Mouse (Mus musculus) thymus, postnatal 4 days (tissue): ENCODE data around the gene Ptgr1.

Experiments used
- DNase-seq: peaks from one replicate; pipeline ENCODE4 v3.0.0; 2021

Gene Ptgr1

GRCm38 (mm10) chr4:58986540-58987190 lies at the start of gene Ptgr1:
Gene Ptgr1 (minus strand): TSS chr4:58987119.
- peak; percentile 94 for DNase-seq

DNA sequence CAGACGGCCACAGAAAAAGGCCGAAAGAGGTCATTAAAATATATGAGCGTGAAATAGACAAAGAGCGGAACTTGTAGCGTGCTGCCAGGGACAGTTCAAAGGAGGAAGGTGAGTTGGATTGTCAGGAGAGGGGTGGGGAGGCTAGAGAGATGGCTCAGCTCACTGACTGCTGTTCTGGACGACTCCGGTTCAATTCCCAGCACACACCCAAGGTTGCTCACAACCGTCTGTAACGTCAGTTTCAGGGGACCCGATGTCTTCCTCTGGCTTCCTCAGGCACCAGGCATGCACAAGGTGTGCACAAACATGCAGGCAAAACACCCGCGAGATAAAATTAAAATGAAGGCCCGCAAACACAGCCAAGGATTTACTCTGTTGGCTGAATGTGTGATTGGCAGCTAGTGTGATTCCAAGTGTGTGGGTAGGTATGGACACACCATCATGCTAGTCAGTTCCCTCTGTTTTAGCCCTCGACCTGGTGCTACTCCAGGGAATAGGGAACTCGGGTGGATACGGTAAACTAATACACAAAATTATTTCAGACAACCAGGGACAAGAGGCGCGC lies 48.9 kb upstream of the Ptgr1 start:
- DNase-seq, result peak; percentile 32

DNA sequence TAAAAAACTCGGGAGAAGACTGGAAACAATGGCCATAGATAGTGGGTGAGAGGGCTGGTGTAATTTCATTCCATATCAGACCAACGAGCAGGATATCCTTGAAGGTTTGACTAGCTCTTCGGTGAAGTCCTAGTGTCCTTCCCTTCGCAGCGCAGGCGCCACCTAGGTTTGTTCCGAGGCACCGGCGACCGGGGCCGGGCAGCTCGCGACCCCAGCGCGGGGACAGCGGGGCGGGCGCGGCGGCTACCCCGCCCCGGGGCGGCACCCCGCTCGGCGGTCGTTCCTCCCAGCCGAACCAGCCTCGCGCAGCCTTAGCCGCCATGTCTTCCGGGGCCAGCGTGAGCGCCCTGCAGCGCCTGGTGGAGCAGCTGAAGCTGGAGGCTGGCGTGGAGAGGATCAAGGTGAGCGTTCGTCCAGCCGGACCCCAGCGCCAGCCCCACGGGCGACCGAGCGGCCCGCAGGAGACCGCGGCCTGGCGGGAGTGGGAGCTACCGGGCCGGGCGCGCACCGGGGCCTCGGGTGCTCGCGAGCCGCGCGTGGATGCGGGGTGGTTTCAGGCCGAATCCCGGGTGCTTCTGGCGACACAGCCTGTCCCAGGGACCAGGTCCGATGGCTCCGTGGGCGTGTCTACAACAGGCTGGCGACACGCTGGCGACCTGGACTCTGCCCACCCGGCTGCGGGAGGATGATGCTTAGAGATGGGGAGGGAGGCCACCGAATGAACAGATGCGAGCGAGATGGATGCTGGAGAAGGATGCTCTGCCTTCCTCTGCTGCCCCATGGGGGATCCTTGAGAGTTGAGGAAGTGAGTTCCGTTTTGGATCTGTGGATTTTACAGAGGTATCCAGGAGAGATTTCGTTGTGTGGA lies 48.2 kb upstream of the Ptgr1 start, which contains the start of gene Gng10:
Gene Gng10 (plus strand): TSS at position 171 of the 868 bp plus-strand sequence.
- DNase-seq, result peak; percentile 84

DNA sequence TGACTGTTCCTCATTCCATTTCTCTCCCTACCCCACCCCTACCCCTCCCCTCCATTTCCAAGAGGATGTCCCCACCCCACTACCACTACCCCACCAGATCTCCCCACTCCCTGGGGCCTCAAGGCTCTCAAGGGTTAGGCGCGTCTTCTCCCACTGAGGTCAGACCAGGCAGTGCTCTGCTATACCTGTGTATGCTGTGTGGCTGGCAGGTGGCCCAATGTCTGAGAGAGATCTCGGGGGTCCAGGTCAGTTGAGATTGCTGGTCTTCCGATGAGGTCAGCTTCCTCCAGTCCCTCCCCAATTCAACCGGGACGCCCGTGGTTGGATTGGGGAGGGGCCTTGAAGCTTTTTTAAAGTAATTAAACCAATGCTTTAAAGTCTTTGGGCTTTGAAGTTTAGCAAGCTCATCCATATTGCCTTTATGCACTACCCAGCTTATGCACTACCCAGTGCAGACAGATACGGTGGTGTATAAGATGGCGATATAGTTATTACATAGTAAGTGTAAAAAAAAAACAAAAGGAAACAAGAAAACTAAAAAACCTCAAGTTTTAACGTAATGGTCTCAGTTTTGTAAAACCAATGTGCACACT lies 47.5 kb upstream of the Ptgr1 start:
- DNase-seq, result peak; percentile 26

DNA sequence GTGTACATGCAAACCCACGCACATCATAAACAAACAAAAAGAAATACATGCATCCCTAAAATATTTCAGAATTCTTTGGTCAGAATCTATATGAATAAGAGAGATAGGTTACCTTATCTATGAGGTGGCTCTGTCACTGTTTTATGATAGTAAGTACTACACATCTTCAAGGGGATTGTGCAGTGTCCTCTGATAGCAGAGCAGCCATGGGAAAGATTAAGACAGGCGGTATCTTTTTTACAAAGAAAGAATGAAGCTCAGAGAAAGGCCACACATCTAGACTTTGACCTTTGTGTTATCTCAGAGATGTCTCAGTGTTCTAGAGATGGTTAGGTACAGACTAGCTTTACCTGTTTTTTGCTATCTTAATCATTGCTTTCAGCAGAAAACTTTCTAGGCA lies 30.0 kb upstream of the Ptgr1 start:
- DNase-seq, result no peak

GRCm38 (mm10) chr4:59015181-59015580 lies 28.3 kb upstream of the Ptgr1 start:
- DNase-seq, result no peak

GRCm38 (mm10) chr4:59011446-59011845 lies 24.5 kb upstream of the Ptgr1 start:
- peak; percentile 42 for DNase-seq

GRCm38 (mm10) chr4:59009696-59010095 lies 22.8 kb upstream of the Ptgr1 start:
- DNase-seq, result peak; percentile 53

- peak; percentile 45 for DNase-seq
These were observed 22.3 kb upstream of the Ptgr1 start for GRCm38 (mm10) chr4:59009186-59009585.

- DNase-seq, result no peak
These were observed 21.1 kb upstream of the Ptgr1 start for GRCm38 (mm10) chr4:59007974-59008373.

DNA sequence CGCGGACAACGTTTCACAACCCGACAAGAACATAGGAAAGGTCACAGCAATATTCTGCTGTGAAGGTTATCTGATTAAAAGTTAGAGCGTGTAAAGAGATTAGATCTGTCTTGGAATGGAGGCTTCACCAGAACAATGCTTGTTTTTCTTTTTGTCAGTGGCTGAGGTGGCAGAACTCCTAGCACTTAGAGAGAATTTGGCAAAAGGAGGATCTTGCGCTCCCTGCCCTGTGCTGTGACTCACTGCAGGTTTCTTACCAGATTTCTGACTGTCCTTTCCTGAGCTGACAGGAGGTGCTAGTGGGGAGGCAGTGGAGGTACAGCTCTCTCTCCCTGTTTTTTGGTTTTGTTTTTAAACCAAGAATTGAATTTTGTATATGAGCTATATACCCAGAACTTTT lies 20.1 kb upstream of the Ptgr1 start:
- DNase-seq, result no peak

- DNase-seq, result no peak
These were observed 19.3 kb upstream of the Ptgr1 start for GRCm38 (mm10) chr4:59006211-59006610.

GRCm38 (mm10) chr4:59003806-59004200 lies 16.9 kb upstream of the Ptgr1 start:
- DNase-seq, result no peak

DNA sequence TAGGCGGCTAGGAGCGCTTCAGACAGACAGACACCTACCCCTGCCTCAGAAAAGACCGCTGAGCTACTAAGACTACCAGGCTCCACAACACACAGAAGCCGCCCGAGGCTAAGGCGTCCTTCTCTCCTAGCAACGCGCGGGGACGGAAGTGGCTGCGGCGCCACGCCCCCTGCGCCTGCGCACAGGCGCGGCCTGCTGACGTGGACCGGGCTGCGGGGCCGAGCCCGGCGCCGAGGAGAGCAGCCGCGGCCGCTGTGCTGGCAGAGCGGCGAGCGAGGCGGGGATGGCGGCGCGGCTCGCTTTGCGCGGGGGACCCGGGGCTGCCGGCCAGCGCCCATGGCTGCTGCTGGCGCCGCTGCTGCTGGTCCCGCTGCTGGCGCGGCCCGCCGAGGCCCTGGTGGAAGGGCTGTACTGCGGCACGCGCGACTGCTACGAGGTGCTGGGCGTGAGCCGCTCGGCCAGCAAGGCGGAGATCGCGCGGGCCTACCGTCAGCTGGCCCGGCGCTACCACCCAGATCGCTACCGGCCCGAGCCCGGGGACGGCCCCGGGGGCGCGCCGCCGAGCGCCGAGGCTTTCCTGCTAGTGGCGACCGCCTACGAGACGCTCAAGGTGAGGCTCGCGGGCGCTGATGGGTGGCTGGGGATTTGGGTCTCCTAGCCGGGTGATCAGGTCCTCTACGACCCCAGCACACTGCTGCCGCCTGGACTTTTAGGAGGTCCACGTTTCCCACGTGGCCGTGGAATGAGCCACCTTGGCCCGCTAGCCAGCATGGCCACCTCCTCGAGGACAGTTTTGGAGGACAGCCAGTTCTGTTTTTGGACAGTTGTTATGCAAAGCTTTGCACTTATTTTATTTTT lies 16.3 kb upstream of the Ptgr1 start, which contains the start of gene Gm20503:
Gene Gm20503 (plus strand): TSS at position 263 of the 858 bp plus-strand sequence.
- peak; percentile 94 for DNase-seq

DNA sequence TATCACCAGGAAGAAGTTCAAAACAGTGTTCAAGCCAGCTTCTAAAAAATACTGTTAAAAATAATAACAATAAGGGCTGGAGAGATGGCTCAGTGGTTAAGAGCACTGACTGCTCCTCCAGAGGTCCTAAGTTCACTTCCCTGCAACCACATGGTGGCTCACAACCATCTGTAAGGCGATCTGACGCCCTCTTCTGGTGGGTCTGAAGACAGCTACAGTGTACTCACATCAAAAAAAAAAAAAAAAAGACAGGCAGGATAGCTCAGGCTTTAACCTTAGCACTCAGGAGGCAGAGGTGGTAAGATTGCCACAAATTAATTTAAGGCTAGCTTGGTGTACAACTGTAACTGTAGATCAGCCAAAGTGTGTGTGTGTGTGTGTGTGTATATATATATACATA lies 13.7 kb upstream of the Ptgr1 start:
- DNase-seq, result peak; percentile 76

DNA sequence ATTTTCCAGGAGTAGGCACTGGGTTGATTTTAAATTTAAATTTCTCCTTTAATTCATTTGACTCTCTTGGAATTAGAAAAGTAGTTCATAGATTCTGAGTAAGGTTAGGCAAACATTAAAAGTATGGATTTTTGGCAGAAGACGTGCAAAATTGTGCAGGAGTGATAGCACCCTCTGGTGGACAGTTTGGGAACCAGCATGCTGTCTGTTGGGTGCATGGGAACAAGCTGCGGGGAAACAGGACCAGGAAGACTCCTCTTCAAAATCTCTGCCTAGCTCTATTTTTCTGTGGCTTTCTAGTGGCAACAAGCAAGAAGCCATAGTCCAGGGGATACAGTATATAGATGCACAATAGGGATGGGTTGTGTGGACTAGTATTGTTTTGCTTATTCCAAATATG lies 12.8 kb upstream of the Ptgr1 start:
- DNase-seq, result peak; percentile 84

DNA sequence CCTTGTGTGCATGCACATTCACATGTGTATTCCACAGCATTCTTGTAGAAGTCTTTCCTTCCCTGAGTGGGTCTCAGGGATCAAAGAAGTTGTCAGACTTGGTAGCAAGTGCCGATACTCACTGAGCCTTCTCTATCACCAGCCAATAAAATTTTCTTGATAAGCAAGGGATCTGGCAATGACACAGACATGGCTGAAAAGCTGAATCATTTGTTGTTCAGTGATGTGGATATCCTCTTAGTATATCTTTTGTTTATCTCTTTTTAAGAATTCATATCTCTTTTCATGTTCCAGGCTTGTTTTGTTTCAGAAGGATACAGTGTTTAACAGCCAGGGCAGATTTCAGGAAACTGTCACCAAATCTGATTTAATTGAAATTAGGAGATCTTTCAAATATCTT lies 11.8 kb upstream of the Ptgr1 start:
- DNase-seq, result no peak

GRCm38 (mm10) chr4:58997081-58997480 lies 10.2 kb upstream of the Ptgr1 start:
- no peak for DNase-seq

- no peak for DNase-seq
These were observed 8.4 kb upstream of the Ptgr1 start for GRCm38 (mm10) chr4:58995251-58995693.

- no peak for DNase-seq
These were observed 7.8 kb upstream of the Ptgr1 start, which contains the start of gene Dnajc25 for GRCm38 (mm10) chr4:58994762-58995161. Gene Dnajc25 (plus strand): TSS chr4:58995062.

DNA sequence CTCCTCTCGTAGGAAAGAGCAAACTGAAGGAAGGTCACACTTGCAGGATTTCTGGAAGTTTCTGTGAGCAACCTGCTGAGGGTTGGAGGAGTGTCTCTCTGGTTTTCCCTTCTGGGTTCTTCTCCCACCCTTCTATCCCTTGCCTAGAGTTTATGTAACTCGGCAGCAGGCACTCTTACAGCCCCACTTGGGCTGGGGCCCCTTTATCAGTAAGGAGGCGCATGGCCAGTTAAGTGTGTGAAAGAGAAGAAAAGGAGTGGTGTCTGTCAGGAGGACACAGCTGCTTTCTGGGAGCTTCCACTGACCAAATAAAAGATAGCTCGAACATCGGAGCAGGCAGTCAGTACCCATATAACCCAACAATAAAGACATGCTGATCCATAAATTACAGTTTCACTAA lies 5.3 kb upstream of the Ptgr1 start:
- no peak for DNase-seq
